Mouse (Mus musculus): ENCODE data around the gene Atp1a1. TPM values are rescaled to one million over a fixed set of nuclear protein-coding genes. Genes with fewer than 3 reads are reported as not detected.

The Atp1a1 gene
- 42.8 and 48.2 TPM in 2 replicates for polyA plus RNA-seq (2016; fragmentation: Nextera tagmentation; extraction: Ambion mirVana)

DNA sequence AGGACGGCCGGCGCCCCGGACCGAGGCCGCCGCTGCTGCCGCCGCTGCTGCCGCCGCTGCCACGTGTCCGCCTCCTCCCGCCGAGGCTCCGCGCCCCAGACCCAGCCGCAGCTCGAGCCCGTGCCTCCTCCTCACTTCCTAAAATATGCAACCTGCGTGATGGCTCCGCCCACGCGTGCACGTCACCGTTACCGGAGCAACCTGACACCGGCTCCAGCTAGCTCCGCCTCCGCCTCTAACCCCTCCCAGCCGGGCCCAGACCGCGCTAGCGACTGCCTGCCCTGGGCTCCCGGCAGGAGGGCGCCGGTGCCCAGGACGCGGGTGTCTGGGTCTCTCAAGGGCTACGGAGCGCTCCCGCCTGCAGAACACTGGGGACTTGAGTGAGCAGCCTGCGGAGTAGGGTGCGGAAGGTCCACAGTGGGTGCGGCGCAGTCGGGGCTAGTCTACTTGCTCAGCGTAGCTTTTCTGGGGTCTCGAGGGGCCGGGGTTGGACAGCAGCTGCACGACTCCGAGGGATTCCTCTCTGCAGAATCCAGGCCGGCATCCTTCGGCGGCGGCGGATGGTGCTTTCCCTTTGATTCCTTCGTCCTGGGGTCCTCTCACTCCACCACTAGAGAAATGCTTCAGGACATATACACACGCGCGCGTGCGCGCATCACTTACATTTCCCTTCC, at the start of gene Atp1a1:
Gene Atp1a1 (minus strand): TSS at position 135 of the 674 bp plus-strand sequence.
- peaks cover 55% of the 10 kb centered on the region for H3K4me1 ChIP-seq
- under 1% methylated on average over 60 of the region's 64 CpGs for WGBS

DNA sequence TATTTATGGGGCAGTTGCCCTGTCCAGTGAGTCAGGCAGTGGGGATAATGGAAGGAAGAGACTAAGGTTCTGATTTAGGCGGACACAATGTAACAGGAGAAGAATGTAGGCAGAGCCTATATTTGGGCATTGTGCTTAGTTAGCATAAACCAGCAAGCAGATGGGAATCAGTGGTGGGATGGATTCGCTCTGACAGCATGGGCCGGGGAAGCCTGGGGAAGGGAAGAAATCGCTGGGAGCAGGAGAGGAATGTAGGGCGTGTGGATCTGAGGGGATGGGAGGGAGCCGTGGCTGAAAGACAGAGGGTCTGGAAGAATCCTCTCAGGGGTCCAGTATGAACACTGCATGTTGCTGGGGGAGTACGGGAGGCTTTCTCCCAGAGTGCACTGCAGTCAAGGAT, 49.0 kb upstream of the Atp1a1 start:
- Histone ChIP-seq H3K4me3 (no peak overlapping the region), H3K36me3 (replicated peaks) (no peaks in the 10 kb centered on the region), H3K27ac (no peak overlapping the region), H3K27me3 (ENCODE audit: poor library complexity, severe bottlenecking) (no peaks in the 10 kb centered on the region), H3K4me1 (peaks cover 13% of the 10 kb centered on the region), H3K9me3 (no peaks in the 10 kb centered on the region)
- WGBS: 67% methylated on average over 7 of the region's 7 CpGs
- no peak for DNase-seq (ENCODE audit: extremely low spot score, low spot score)

More for the DNA sequence above, at the start of gene Atp1a1:
- Histone ChIP-seq H3K4me3 (peak within 1 kb of the TSS; percentile 91), H3K9me3 (no peaks in the 10 kb centered on the region), H3K36me3 (replicated peaks) (no peaks in the 10 kb centered on the region), H3K27me3 (ENCODE audit: poor library complexity, severe bottlenecking) (peaks cover 17% of the 10 kb centered on the region), H3K27ac (peak within 1 kb of the TSS; percentile 99)
- peak; percentile 98 for DNase-seq (ENCODE audit: extremely low spot score, low spot score)

DNA sequence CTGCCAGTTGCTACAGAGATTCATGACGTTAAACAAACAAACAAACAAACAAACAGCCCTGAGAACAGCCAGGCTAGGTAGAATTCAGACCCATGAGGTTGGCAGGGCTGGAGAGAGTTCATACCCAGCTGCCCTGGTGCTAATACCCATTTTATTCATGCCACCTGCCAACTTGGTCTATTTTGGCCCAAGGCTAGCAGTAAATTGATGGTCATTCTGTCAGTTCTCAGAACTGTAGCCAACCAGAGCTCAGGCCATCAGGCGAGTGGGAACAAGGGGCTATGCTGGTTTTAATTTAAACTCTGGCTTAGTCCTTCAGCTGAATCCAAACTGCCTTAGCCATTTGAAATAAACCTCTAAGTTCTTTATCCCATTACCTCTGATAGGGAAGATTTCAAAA, 48.5 kb upstream of the Atp1a1 start:
- Histone ChIP-seq H3K4me3 (no peak overlapping the region), H3K27ac (no peak overlapping the region), H3K27me3 (ENCODE audit: poor library complexity, severe bottlenecking) (no peaks in the 10 kb centered on the region), H3K9me3 (no peaks in the 10 kb centered on the region), H3K36me3 (replicated peaks) (no peaks in the 10 kb centered on the region), H3K4me1 (peaks cover 13% of the 10 kb centered on the region)
- 63% methylated on average over 2 of the region's 2 CpGs for WGBS
- no peak for DNase-seq (ENCODE audit: extremely low spot score, low spot score)

DNA sequence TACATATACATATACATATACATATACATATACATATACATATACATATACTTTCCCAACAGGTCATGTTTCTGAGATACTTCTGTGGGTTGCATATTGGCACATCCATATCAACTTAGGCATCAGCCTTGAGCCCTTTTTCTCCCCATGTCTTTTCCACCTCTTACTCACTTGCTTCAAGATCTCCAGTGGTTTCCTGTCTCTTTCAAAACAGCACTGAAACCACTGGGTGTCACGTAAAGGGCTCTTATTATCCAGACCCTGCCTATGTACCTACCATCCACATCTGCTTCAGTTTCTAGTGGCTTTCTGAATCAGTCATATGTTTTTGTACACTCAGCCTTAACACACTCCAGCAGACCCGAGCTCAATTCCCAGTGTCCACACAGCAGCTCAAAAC, 45.8 kb upstream of the Atp1a1 start:
- 78% methylated on average over 2 of the region's 2 CpGs for WGBS
- Histone ChIP-seq H3K27ac (no peak overlapping the region), H3K4me3 (no peak overlapping the region), H3K4me1 (peaks cover 22% of the 10 kb centered on the region), H3K9me3 (no peaks in the 10 kb centered on the region), H3K36me3 (replicated peaks) (no peaks in the 10 kb centered on the region), H3K27me3 (ENCODE audit: poor library complexity, severe bottlenecking) (no peaks in the 10 kb centered on the region)
- no peak for DNase-seq (ENCODE audit: extremely low spot score, low spot score)

DNA sequence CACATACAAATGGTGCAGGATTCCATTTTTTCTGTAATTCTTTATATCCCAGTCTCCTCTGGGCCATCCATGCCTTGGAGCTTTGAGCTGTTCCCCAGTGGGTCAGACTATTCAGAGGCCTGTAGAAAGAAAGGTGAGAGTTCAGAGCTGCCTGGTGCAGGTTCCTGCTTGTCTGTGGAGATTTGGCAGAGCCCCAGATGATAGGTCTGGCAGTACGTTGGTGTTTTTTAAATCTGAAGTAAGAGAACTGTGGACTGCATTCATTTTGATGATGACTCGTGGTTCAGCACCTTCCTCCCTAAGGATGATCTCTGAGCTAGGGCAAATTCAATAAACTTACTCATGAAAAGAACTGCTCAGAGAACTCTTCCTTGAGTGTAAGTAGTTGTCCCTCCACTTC, 44.8 kb upstream of the Atp1a1 start:
- Histone ChIP-seq H3K9me3 (no peaks in the 10 kb centered on the region), H3K27ac (no peak overlapping the region), H3K27me3 (ENCODE audit: poor library complexity, severe bottlenecking) (no peaks in the 10 kb centered on the region), H3K4me3 (no peak overlapping the region), H3K36me3 (replicated peaks) (no peaks in the 10 kb centered on the region), H3K4me1 (peaks cover 22% of the 10 kb centered on the region)
- no peak for DNase-seq (ENCODE audit: extremely low spot score, low spot score)
- WGBS: 79% methylated on average over 2 of the region's 2 CpGs

DNA sequence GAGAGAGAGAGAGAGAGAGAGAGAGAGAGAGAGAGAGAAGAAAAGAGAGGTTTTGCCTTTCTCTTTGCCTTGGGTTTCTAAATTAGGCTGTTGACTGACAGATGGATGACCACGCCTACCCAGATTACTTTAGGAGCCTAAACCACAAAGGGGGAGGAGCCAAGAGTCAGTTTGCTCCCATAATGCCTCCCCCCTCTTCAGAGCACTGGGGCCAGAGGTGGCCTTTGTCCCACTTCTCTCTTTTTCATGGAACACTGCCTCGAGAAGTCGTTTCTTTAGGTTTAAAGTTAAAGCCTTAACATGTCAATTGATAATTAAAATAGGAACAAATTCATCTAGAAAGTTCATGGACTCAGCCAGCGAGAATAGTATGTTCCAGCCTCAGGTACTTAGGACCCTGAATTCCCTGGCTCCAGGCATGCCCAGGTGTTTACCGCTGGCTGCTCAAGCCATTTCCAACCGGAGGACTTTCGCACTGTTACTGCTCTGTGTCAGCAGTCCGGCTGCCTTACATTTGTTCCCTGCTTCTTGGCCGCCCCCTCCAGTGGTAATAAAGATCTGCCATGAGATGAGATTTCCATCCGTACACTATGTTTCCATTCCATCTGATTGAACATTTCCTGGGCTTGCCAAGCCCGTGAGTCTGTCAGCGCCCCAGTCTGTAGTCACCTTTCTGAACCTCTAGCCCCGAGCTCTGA, 43.8 kb upstream of the Atp1a1 start:
- no peaks in the 10 kb centered on the region for H3K27me3 ChIP-seq (ENCODE audit: poor library complexity, severe bottlenecking)
- H3K4me1 ChIP-seq: peaks cover 19% of the 10 kb centered on the region
- H3K27ac ChIP-seq: no peak overlapping the region
- no peak overlapping the region for H3K4me3 ChIP-seq
- no peaks in the 10 kb centered on the region for H3K36me3 ChIP-seq (replicated peaks)
- DNase-seq (ENCODE audit: extremely low spot score, low spot score): no peak
- WGBS: 78% methylated on average over 13 of the region's 13 CpGs
- H3K9me3 ChIP-seq: no peaks in the 10 kb centered on the region

DNA sequence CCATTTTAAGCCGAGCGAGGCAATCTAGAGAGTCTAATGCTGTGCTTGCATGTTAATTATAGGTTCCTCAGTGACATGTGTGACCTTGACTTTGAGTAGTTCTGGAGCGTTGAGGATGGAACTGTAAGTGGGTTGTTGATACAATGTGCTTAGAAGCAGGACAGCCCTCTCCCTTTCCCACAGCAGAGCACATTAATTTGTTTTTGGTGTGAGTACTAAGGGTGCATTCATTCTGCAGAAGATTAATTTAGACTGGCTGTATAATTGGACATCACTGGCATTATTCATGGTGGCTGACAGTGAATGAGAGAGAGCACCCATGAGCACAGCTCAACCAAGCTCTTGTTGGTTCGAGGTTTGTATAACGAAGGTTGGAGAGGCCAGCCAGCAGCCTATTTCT, 42.3 kb upstream of the Atp1a1 start:
- Histone ChIP-seq H3K9me3 (no peaks in the 10 kb centered on the region), H3K36me3 (replicated peaks) (no peaks in the 10 kb centered on the region), H3K4me3 (no peak overlapping the region), H3K27me3 (ENCODE audit: poor library complexity, severe bottlenecking) (no peaks in the 10 kb centered on the region), H3K4me1 (peaks cover 23% of the 10 kb centered on the region), H3K27ac (no peak overlapping the region)
- no peak for DNase-seq (ENCODE audit: extremely low spot score, low spot score)
- 59% methylated on average over 5 of the region's 5 CpGs for WGBS

DNA sequence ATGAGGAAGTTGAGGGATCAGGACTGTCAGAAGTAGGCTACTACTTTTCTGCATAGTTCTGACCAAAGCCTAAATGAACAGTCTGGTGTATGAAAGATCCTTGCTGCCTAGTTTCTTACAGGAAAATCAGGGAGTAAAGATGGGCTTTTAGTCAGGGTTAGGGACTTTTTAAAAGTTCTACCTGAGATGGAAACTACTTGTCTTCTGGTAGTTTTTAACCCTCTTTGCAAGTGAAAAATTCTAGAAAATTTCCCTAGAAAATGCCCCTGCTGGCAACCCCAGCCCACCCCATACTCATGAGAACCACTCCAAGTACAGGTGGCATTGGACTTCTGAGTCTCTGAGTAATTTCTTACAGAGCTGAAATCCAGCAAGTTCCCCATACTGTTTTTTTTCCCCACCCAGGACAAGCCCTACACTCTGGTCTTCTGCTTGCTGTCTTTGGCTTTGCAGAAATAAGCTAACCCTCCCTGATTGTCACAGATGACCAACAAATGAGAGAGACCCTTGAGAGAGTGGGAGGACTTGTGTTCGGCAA, 41.2 kb upstream of the Atp1a1 start:
- WGBS: 80% methylated on average over 1 of the region's 1 CpGs
- no peak overlapping the region for H3K27ac ChIP-seq
- no peak overlapping the region for H3K4me3 ChIP-seq
- H3K36me3 ChIP-seq (replicated peaks): no peaks in the 10 kb centered on the region
- H3K27me3 ChIP-seq (ENCODE audit: poor library complexity, severe bottlenecking): no peaks in the 10 kb centered on the region
- DNase-seq (ENCODE audit: extremely low spot score, low spot score): no peak
- peaks cover 20% of the 10 kb centered on the region for H3K4me1 ChIP-seq
- no peaks in the 10 kb centered on the region for H3K9me3 ChIP-seq

DNA sequence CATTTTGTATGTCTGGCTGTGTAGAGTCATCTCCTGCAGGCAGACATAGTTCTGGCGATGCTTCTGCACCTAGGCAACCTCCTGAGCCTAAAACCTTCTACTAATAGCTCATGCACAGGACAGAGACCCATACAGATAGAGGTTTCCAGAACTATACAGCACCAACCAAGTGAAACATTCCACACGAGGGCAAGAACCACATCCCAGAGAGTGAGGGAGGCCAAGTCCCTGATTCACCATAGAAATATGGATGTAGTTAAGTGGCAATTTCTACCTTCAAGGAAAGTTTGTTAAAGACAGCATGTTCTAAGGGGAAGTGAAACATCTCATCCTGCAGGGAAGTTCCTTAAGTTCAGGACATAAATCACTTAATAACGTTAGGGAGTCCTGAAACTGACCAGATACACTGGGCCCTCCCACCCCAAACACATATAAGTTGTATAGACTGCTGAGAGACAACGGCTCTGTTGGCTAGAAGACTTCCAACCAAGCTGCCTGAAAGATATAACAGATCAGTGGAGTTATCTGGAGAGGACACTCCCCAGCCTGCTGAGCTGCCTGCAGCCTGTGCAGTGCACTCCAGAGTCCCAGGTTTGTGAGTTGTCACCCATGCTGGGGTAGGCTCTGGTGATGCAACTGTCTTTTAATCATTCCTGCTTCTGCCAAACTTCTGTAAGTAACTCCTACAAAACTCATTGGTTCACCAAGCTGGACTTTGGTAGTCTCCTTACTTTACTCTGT, 39.7 kb upstream of the Atp1a1 start:
- Histone ChIP-seq H3K9me3 (no peaks in the 10 kb centered on the region), H3K27me3 (ENCODE audit: poor library complexity, severe bottlenecking) (no peaks in the 10 kb centered on the region), H3K4me1 (peaks cover 17% of the 10 kb centered on the region), H3K4me3 (no peak overlapping the region), H3K27ac (no peak overlapping the region), H3K36me3 (replicated peaks) (no peaks in the 10 kb centered on the region)
- 87% methylated on average over 4 of the region's 4 CpGs for WGBS
- no peak for DNase-seq (ENCODE audit: extremely low spot score, low spot score)

DNA sequence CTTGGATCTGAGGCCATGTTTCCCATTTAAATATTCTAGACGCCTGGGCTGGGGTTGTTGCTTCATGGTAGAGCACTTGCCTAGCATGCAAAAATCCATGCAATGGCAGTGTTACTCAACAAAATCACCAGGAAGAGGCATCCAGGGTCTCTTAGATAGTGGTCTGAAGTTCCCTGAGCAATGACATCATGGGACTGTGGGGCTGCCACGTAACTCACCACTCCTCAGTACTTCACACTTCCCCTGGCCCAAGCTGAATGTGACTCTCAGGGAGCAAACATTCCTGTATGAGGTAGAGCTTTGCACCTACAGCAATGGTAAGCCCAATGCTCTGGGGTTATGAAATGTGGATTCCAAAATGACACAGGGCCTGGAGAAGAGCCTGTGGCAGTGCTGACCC, 38.8 kb upstream of the Atp1a1 start:
- Histone ChIP-seq H3K4me1 (peaks cover 17% of the 10 kb centered on the region), H3K27me3 (ENCODE audit: poor library complexity, severe bottlenecking) (no peaks in the 10 kb centered on the region), H3K27ac (no peak overlapping the region), H3K9me3 (no peaks in the 10 kb centered on the region), H3K36me3 (replicated peaks) (no peaks in the 10 kb centered on the region), H3K4me3 (no peak overlapping the region)
- 86% methylated on average over 2 of the region's 2 CpGs for WGBS
- DNase-seq (ENCODE audit: extremely low spot score, low spot score): no peak

DNA sequence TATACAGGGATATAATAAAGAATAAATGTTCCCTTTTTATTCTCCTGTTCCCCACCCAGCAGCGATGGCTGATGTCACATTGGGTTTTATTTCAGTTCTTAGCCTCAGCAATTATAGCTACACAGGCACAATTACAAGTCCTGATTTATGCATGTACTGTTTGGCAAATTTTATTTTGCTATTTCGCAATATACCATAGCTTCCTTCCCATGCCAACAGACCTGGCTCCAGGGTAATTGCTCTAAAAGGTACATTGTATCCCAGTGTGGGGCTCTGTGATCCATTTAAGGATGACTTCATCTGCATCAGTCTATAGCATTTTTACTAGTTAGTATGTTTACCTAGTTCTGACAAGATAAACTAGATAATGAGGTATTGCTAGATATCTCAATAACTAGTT, 33.7 kb upstream of the Atp1a1 start:
- Histone ChIP-seq H3K4me1 (peaks cover 29% of the 10 kb centered on the region), H3K27me3 (ENCODE audit: poor library complexity, severe bottlenecking) (no peaks in the 10 kb centered on the region), H3K27ac (no peak overlapping the region), H3K9me3 (no peaks in the 10 kb centered on the region), H3K36me3 (replicated peaks) (no peaks in the 10 kb centered on the region), H3K4me3 (no peak overlapping the region)
- 89% methylated on average over 2 of the region's 2 CpGs for WGBS
- no peak for DNase-seq (ENCODE audit: extremely low spot score, low spot score)

DNA sequence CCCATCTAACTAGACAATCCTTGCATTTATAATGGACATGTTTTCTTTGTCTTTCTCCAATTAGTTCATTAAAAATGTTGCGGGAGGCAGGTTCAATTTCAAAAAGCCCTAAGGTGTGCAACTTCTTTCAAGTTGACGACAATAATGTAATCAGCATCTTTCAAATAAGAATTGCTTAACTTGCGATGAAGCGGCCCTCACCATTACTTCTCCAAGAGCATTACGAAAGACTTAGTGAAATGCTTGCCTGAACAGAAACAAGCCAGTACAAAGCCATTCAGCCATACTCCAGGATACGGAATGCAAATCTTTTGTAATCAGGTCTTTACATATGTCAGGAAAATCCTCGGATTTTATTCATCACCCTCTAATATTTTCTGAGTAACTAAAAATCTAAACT, 32.0 kb upstream of the Atp1a1 start:
- no peak for DNase-seq (ENCODE audit: extremely low spot score, low spot score)
- Histone ChIP-seq H3K27me3 (ENCODE audit: poor library complexity, severe bottlenecking) (no peaks in the 10 kb centered on the region), H3K4me1 (peaks cover 22% of the 10 kb centered on the region), H3K4me3 (no peak overlapping the region), H3K27ac (no peak overlapping the region), H3K9me3 (no peaks in the 10 kb centered on the region), H3K36me3 (replicated peaks) (no peaks in the 10 kb centered on the region)
- WGBS: 85% methylated on average over 7 of the region's 7 CpGs

DNA sequence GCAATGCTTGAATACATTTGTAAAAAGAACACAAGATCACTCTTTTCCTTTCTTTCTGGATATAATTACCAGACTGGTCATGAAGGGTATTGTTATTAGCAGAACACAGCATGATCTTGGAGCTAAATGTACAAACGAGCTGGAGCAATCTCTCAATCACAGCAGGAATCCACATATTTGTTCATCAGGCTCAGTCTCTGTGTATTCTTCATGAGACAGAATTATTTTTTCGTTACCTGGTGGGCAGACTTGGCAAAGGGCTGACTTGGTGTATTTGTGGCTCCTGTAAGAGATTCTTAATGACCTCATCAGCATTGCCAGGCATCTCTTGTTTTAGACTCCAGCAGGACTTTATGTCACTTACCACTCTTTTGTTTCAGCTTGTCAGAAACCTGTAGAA, 31.6 kb upstream of the Atp1a1 start:
- H3K4me3 ChIP-seq: no peak overlapping the region
- no peaks in the 10 kb centered on the region for H3K36me3 ChIP-seq (replicated peaks)
- H3K9me3 ChIP-seq: no peaks in the 10 kb centered on the region
- DNase-seq (ENCODE audit: extremely low spot score, low spot score): no peak
- peaks cover 22% of the 10 kb centered on the region for H3K4me1 ChIP-seq
- no peaks in the 10 kb centered on the region for H3K27me3 ChIP-seq (ENCODE audit: poor library complexity, severe bottlenecking)
- WGBS: 54% methylated on average over 2 of the region's 2 CpGs
- H3K27ac ChIP-seq: no peak overlapping the region
